Mouse (Mus musculus) cerebellum, postnatal 25 days (tissue): ENCODE results near the gene Rac2.

Source experiments
- DNase-seq, 2 experiments: peaks; one replicate each; pipeline ENCODE4 v3.0.0; 2021; ENCODE audit warnings: mixed read lengths in 2 of 2

Gene Rac2

GRCm38 (mm10) chr15:78544561-78545001, 28.0 kb downstream of the Rac2 start, which contains the start of gene Sstr3:
Gene Sstr3 (minus strand): TSS chr15:78544685.
- DNase-seq, result peak; percentile 80 to 85

GRCm38 (mm10) chr15:78544041-78544440, 28.5 kb downstream of the Rac2 start:
- peak; percentile 51 to 53 for DNase-seq

- DNase-seq, result peak; percentile 73 to 76
Measured at GRCm38 (mm10) chr15:78542767-78543303, 29.7 kb downstream of the Rac2 start.

- peak; percentile 75 to 76 for DNase-seq
Measured at GRCm38 (mm10) chr15:78542098-78542766, 30.4 kb downstream of the Rac2 start.

- peak; percentile 83 to 86 for DNase-seq
Measured at GRCm38 (mm10) chr15:78541606-78542005, 31.0 kb downstream of the Rac2 start.

- DNase-seq, result no peak
Measured at GRCm38 (mm10) chr15:78541036-78541435, 31.5 kb downstream of the Rac2 start.

GRCm38 (mm10) chr15:78535723-78536421, 36.7 kb downstream of the Rac2 start:
- no peak for DNase-seq

- peak; percentile 80 to 84 for DNase-seq
Measured at GRCm38 (mm10) chr15:78533346-78533835, 39.2 kb downstream of the Rac2 start.

- DNase-seq, result no peak
Measured at GRCm38 (mm10) chr15:78532566-78533345, 39.8 kb downstream of the Rac2 start.

- DNase-seq, result peak; percentile 100
Measured at GRCm38 (mm10) chr15:78531901-78532469, 40.6 kb downstream of the Rac2 start.

- DNase-seq, result no peak
Measured at GRCm38 (mm10) chr15:78531451-78531720, 41.2 kb downstream of the Rac2 start.

- DNase-seq, result peak; percentile 79 to 87
Measured at GRCm38 (mm10) chr15:78530671-78531450, 41.7 kb downstream of the Rac2 start, which contains the start of gene C1qtnf6. Gene C1qtnf6 (minus strand): TSS chr15:78531416.

- DNase-seq, result no peak
Measured at GRCm38 (mm10) chr15:78530141-78530540, 42.4 kb downstream of the Rac2 start.

GRCm38 (mm10) chr15:78529428-78529990, 43.1 kb downstream of the Rac2 start:
- DNase-seq, result peak; percentile 71 to 79

GRCm38 (mm10) chr15:78528726-78529411, 43.7 kb downstream of the Rac2 start:
- DNase-seq, result no peak

GRCm38 (mm10) chr15:78527973-78528372, 44.6 kb downstream of the Rac2 start:
- DNase-seq, result peak; percentile 45 to 67

- no peak for DNase-seq
Measured at GRCm38 (mm10) chr15:78524163-78524562, 48.4 kb downstream of the Rac2 start.

- no peak for DNase-seq
Measured at GRCm38 (mm10) chr15:78521892-78522291, 50.7 kb downstream of the Rac2 start.

GRCm38 (mm10) chr15:78521331-78521730, 51.3 kb downstream of the Rac2 start:
- DNase-seq, result no peak

GRCm38 (mm10) chr15:78520112-78520715, 52.4 kb downstream of the Rac2 start:
- DNase-seq, result peak; percentile 37 to 42
